Mouse (Mus musculus) hindbrain, embryonic 11.5 days (tissue): ENCODE data around the gene Aggf1. TPM values are rescaled to one million over a fixed set of nuclear protein-coding genes. Genes with fewer than 3 reads are reported as not detected.
"Not testable (repeated sequence)": the region's sequence is repeated elsewhere in the genome, so short reads cannot be mapped to it uniquely, and the experiment has no call there.

Experiments
- ATAC-seq: fragments of 200-750 bp; cut with Nextera tagmentation; 2 replicates; pipeline ENCODE4 v1.8.0; 2017; ENCODE audit warnings: mild to moderate bottlenecking, moderate TSS enrichment, moderate library complexity; ENCODE audit not compliant: low FRiP score
- DNase-seq: peaks from one replicate; pipeline ENCODE4 v3.0.0-alpha.2; 2015; ENCODE audit warnings: low spot score
- H3K27ac ChIP-seq: fragments of 300-500 bp; sonication (generic); 2 replicates; pipeline ENCODE4 v1.5.1; 2014; ENCODE audit warnings: mild to moderate bottlenecking, low read depth, low read length
- H3K27me3 ChIP-seq: fragments of 300-500 bp; sonication (generic); 2 replicates; pipeline ENCODE4 v1.6.1; 2014; ENCODE audit warnings: mild to moderate bottlenecking, low read length, moderate library complexity, mixed read lengths; ENCODE audit not compliant: control insufficient read depth, insufficient read depth
- H3K36me3 ChIP-seq: fragments of 300-500 bp; sonication (generic); 2 replicates; pipeline ENCODE4 v1.6.1; 2014; ENCODE audit warnings: mild to moderate bottlenecking, low read length, moderate library complexity, mixed read lengths; ENCODE audit not compliant: control insufficient read depth, insufficient read depth
- H3K4me1 ChIP-seq: fragments of 300-500 bp; sonication (generic); replicated peaks from 2 replicates; pipeline ENCODE4 v1.6.1; 2014; ENCODE audit warnings: low read length, mixed read lengths; ENCODE audit not compliant: control insufficient read depth, insufficient read depth
- H3K4me2 ChIP-seq: fragments of 300-500 bp; sonication (generic); replicated peaks from 2 replicates; pipeline ENCODE4 v1.6.1; 2014; ENCODE audit warnings: mild to moderate bottlenecking, low read depth, low read length
- H3K4me3 ChIP-seq: fragments of 300-500 bp; sonication (generic); 2 replicates; pipeline ENCODE4 v1.5.1; 2014; ENCODE audit warnings: low read depth, low read length
- H3K9ac ChIP-seq: fragments of 300-500 bp; sonication (generic); 2 replicates; pipeline ENCODE4 v1.6.1; 2014; ENCODE audit warnings: low read depth, low read length
- H3K9me3 ChIP-seq: fragments of 300-500 bp; sonication (generic); 2 replicates; pipeline ENCODE4 v1.6.1; 2016; ENCODE audit warnings: low read length; ENCODE audit not compliant: control insufficient read depth
- WGBS: fragments of 180-500 bp; shearing (Covaris S2); extraction: QIAGEN DNeasy Blood & Tissue Kit; methylation state at CpG from one replicate; pipeline ENCODE4 v1.1.7; 2014; 5-methylcytosine and 5-hydroxymethylcytosine counted together
- polyA plus RNA-seq: library from polyadenylated mRNA; unstranded; fragments of >200 nt; fragmentation: Nextera tagmentation; extraction: Ambion mirVana; gene quantifications from 2 replicates; pipeline ENCODE4 v1.2.1, GENCODE M21; 2014

Aggf1 gene
- polyA plus RNA-seq, 1 experiment from 2014 or later = 47.7 TPM

GRCm38 (mm10) chr13:95382418-95382817, 7.3 kb upstream of the Aggf1 start:
- Histone ChIP-seq H3K4me3 (no peak overlapping the region), H3K9ac (no peak overlapping the region), H3K36me3 (no peaks in the 10 kb centered on the region), H3K4me1 (no peaks in the 10 kb centered on the region), H3K27me3 (no peaks in the 10 kb centered on the region), H3K4me2 (no peak overlapping the region), H3K27ac (no peak overlapping the region), H3K9me3 (no peaks in the 10 kb centered on the region)
- DNase-seq (no peak), ATAC-seq (no peak)
- 86% methylated on average over 5 of the region's 5 CpGs for WGBS

- H3K9me3 ChIP-seq = no peaks in the 10 kb centered on the region
- no peaks in the 10 kb centered on the region for H3K36me3 ChIP-seq
- H3K4me2 ChIP-seq = no peak overlapping the region
- no peak overlapping the region for H3K4me3 ChIP-seq
- peaks cover 4% of the 10 kb centered on the region; the same call in 1 of the 2 replicates for H3K4me1 ChIP-seq
- ATAC-seq (no peak), DNase-seq (no peak)
- H3K27ac ChIP-seq = no peak overlapping the region
- no peaks in the 10 kb centered on the region for H3K27me3 ChIP-seq
- H3K9ac ChIP-seq = no peak overlapping the region
- WGBS = 76% methylated on average over 3 of the region's 3 CpGs
These were observed 3.5 kb upstream of the Aggf1 start for GRCm38 (mm10) chr13:95378696-95379095.

DNA sequence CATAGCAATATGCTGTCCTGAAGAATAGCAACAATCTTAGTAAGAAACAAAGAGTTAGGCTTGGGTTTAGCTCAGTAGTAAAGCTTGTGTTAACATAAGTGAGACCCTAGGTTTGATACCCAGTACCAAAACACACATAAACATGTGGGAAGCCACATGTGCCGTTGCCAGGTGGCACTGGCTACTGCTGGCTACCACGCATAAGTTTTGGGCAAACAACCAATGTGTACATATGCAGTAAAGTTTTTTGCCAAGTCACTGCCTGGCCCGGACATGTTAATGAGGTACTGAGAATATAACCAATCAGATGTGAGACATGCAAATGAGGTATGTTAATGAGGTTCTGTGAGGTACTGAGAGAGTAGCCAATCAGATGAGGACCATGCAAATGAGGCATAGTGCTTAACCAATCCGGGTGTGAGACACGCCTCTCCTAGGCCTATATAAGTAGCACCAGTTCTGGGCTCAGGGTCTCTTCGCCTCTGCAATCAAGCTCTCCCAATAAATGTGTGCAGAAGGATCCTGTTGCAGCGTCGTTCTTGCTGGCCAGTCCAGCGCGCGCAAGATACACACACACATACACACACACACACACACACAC, 1.6 kb upstream of the Aggf1 start:
- H3K27ac ChIP-seq, DNase-seq, ATAC-seq, H3K4me1 ChIP-seq, H3K27me3 ChIP-seq, H3K4me2 ChIP-seq, H3K9ac ChIP-seq, H3K36me3 ChIP-seq, H3K9me3 ChIP-seq, H3K4me3 ChIP-seq: not testable (repeated sequence)
- 97% methylated on average over 11 of the region's 11 CpGs for WGBS

DNA sequence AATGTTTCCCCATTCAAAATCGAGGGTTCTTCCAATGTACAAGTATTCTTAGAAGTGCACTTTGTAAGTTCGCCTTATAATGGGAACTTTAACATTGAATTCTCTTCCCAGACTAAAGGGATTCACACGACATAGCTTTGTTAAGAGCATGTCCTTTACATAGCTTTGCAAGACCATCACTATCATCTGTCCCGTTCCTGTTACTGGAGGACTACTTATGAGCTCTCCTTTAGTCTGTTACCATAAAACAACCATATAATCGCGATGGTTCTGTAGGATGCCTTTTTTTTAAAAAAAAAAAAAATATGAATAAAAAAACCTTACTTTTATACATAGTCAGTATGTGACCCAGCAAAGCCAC, 382 bp upstream of the Aggf1 start:
- peak overlapping the region; percentile 32 for H3K4me2 ChIP-seq
- ATAC-seq (peak; percentile 41), DNase-seq (no peak)
- H3K27ac ChIP-seq = no peak overlapping the region
- H3K27me3 ChIP-seq = no peaks in the 10 kb centered on the region
- WGBS = 28% methylated on average over 6 of the region's 6 CpGs
- H3K9ac ChIP-seq = peak overlapping the region; percentile 34
- H3K9me3 ChIP-seq = no peaks in the 10 kb centered on the region
- H3K4me1 ChIP-seq = peaks cover 4% of the 10 kb centered on the region; the same call in 1 of the 2 replicates
- peak overlapping the region; percentile 98 for H3K4me3 ChIP-seq
- H3K36me3 ChIP-seq = peaks cover 1% of the 10 kb centered on the region; the same call in 1 of the 2 replicates

DNA sequence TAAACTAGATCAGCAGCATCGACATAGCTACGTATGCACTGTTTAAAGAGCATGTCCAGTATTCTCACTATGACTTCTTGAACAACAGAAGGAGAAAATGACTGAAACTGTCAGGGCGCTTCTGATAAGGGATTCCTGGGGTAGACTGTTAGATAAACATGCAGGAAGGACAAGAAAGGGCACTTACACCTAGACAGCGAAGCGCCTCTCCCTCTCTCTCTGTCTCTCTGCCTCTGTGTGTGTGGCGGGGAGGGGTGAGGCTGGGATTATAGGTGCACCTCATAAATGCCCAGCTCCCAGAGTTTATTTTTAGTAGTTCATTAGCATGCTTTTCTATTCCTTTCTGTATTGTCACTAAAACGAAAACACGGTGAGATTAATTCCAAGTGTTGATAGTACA, 8.8 kb downstream of the Aggf1 start:
- H3K4me3 ChIP-seq = no peak overlapping the region
- no peak overlapping the region for H3K4me2 ChIP-seq
- peaks cover 18% of the 10 kb centered on the region for H3K36me3 ChIP-seq
- H3K9me3 ChIP-seq = no peaks in the 10 kb centered on the region
- 98% methylated on average over 8 of the region's 8 CpGs for WGBS
- H3K27me3 ChIP-seq = no peaks in the 10 kb centered on the region
- no peak for ATAC-seq
- no peak overlapping the region for H3K9ac ChIP-seq
- no peak for DNase-seq
- H3K4me1 ChIP-seq = no peaks in the 10 kb centered on the region
- no peak overlapping the region for H3K27ac ChIP-seq

GRCm38 (mm10) chr13:95363440-95363839, 11.7 kb downstream of the Aggf1 start:
- H3K4me3 ChIP-seq = no peak overlapping the region
- ATAC-seq (no peak), DNase-seq (no peak)
- no peaks in the 10 kb centered on the region for H3K4me1 ChIP-seq
- H3K27me3 ChIP-seq = no peaks in the 10 kb centered on the region
- H3K4me2 ChIP-seq = no peak overlapping the region
- 83% methylated on average over 4 of the region's 4 CpGs for WGBS
- H3K9me3 ChIP-seq = no peaks in the 10 kb centered on the region
- no peak overlapping the region for H3K9ac ChIP-seq
- peaks cover 10% of the 10 kb centered on the region for H3K36me3 ChIP-seq
- no peak overlapping the region for H3K27ac ChIP-seq

DNA sequence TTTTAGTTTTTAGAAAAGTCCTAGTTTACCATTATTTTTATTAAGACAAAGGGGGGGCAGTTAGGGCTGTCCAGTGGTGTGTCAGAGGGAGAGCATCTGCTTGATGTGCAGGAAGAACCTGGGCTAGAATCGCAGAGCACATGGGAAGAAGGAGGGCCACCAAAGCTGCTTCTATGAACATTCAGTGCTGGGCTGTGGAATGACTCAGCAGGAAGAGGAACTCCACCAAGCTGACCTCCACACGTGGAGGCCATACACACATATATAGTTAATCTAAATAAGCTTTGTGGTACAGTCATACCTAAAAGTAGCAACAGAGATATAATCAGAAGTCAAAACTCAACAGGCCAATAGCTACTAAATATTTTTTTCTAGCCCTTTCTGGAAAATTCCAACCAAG, 16.9 kb downstream of the Aggf1 start:
- ATAC-seq = no peak
- no peaks in the 10 kb centered on the region for H3K4me1 ChIP-seq
- H3K9me3 ChIP-seq = no peaks in the 10 kb centered on the region
- peaks cover 8% of the 10 kb centered on the region; the same call in 1 of the 2 replicates for H3K36me3 ChIP-seq
- H3K27me3 ChIP-seq = no peaks in the 10 kb centered on the region
- no peak overlapping the region for H3K4me2 ChIP-seq
- WGBS = 90% methylated on average over 2 of the region's 2 CpGs
- H3K9ac ChIP-seq = no peak overlapping the region
- DNase-seq = no peak
- no peak overlapping the region for H3K4me3 ChIP-seq
- no peak overlapping the region for H3K27ac ChIP-seq

GRCm38 (mm10) chr13:95348476-95348875, 26.7 kb downstream of the Aggf1 start:
- H3K36me3 ChIP-seq = peaks cover 7% of the 10 kb centered on the region; the same call in 1 of the 2 replicates
- ATAC-seq (no peak), DNase-seq (no peak)
- no peak overlapping the region for H3K27ac ChIP-seq
- no peaks in the 10 kb centered on the region for H3K4me1 ChIP-seq
- H3K9me3 ChIP-seq = no peaks in the 10 kb centered on the region
- H3K4me2 ChIP-seq = no peak overlapping the region
- no peaks in the 10 kb centered on the region for H3K27me3 ChIP-seq
- H3K4me3 ChIP-seq = no peak overlapping the region
- no peak overlapping the region for H3K9ac ChIP-seq
- WGBS = 91% methylated on average over 3 of the region's 3 CpGs

GRCm38 (mm10) chr13:95347018-95347696, 28.0 kb downstream of the Aggf1 start:
- no peak overlapping the region for H3K4me3 ChIP-seq
- WGBS = 41% methylated on average over 8 of the region's 8 CpGs
- peaks cover 7% of the 10 kb centered on the region; the same call in 1 of the 2 replicates for H3K36me3 ChIP-seq
- no peak overlapping the region for H3K4me2 ChIP-seq
- no peaks in the 10 kb centered on the region for H3K27me3 ChIP-seq
- peak; percentile 47; the same call in 1 of the 2 replicates for ATAC-seq
- no peaks in the 10 kb centered on the region for H3K9me3 ChIP-seq
- H3K9ac ChIP-seq = no peak overlapping the region
- H3K27ac ChIP-seq = no peak overlapping the region
- peak; percentile 86 for DNase-seq
- H3K4me1 ChIP-seq = no peaks in the 10 kb centered on the region
